Mouse (Mus musculus) heart, postnatal 10 days (tissue): ENCODE results near the gene Nup153. TPM values are rescaled to one million over a fixed set of nuclear protein-coding genes. Genes with fewer than 3 reads are reported as not detected.

Experiments
- DNase-seq, 2 experiments: peaks; one replicate each; pipeline ENCODE4 v3.0.0; 2021
- intact Hi-C: fragments of 180-260 bp; cut with DNase I; formaldehyde crosslinking; loops from one replicate; pipeline ENCODE4 v1.15.1; 2025
- total RNA-seq, 2 experiments: library from RNA; stranded (reverse); gene quantifications; 2 replicates each; pipeline ENCODE4 v1.2.3; 2021

Gene Nup153
- 10 to 100 TPM; 39.2 to 45.0 TPM for total RNA-seq

DNA sequence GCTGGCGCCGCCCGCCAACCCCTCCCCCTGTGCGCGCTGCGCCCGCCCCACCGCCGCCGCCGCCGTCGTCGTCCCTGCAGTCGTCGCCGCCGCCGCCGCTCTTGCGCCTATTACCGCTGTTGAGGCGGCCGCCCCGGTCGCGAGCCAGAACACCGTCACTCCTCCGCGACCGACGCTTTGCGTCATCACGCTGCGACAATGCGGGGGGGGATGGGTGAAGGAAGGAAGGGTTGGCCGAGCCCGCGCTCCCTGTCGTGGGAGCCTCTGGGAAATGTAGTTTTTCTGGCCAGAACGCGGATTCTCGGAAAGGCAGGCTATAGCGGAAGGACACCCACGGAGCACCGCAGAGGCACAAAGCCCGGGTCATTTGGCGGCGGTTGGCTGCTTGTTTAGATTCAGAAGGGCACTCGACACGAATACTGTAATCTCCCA lies at the start of gene Nup153:
Nup153 (minus strand) TSS at position 104 of the 432 bp plus-strand sequence.
- intact Hi-C loops, result no loop called here
- peak; percentile 100 for DNase-seq

GRCm38 (mm10) chr13:46777461-46777860 lies 49.7 kb upstream of the Nup153 start:
- intact Hi-C loops, result no loop called here
- no peak for DNase-seq

DNA sequence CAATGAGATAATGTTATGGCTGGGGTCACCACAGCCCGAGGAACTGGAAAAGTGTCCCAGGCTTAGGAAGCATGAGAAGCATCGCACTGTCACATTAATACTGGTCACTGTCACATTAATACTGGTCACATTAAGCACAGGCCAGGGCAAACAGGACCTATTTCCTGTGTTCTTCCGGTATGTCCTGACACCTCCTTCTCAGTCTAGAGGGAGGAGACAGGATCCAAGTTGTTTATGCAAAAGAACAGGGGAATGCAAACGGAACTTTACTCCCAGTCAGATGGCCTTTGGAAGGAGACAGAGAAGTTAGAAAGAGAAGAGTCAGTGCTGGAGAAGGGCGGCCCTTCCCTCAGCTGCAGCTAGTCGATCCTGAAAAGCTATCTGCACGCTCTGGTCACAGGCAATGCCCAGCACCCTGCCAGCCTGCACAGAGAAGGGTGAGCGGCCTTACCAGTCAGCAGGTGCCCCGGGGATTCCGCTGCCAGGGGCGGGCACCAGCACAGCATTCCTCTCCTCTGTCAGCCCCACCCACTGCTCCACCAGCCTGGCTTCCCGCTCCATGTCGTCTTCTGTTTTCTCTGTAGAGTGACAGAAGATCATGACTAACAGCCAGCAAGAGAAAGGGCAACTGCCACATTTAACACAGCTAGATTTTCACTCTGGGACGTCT lies 49.0 kb upstream of the Nup153 start:
- intact Hi-C loops, result no loop called here
- DNase-seq, result peak; percentile 39 to 40

DNA sequence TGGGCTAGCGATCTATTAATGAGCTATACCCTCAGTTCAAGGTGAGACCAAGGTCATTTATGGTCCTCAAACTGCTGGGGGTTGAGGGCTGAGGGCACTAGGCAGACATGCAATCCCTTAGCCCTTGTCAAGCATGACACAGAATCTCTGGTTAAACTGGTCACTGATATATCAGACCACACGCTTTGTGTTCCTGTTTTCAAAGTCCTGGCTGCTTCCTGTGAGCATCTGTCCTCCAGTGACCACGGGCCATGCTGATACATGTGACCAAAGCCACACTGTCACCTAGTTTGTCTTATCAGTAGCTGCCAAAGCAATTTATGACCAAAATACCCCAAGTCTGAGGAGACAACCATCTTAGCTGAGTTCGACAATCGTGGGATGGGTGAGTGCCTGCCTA lies 47.3 kb upstream of the Nup153 start:
- intact Hi-C loops, result no loop called here
- DNase-seq, result no peak

DNA sequence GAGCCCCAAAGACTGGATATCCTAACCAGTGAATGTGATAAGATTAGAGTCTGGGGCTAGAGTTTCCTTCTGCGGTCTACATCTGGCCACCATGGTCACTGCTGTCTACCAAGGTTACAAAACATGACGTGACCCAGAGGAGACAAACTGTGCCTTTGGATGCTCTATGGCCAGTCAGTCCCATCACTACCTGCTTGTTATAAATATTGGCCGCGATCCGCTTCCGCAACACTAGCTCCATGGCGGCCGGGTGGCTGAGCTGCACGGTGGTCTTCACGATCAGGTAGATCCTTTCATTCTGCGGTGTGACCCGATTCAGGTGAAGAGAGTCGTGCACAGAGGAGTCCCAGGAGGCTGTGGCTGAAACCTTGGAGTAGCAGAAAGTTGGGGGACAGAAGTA lies 44.8 kb upstream of the Nup153 start:
- no peak for DNase-seq
- intact Hi-C loops, result no loop called here

GRCm38 (mm10) chr13:46765361-46765760 lies 37.6 kb upstream of the Nup153 start:
- DNase-seq, result no peak
- intact Hi-C loops, result no loop called here

- intact Hi-C loops, result no loop called here
- DNase-seq, result no peak
Observed at GRCm38 (mm10) chr13:46763210-46763609, 35.5 kb upstream of the Nup153 start.

- DNase-seq, result no peak
- intact Hi-C loops, result no loop called here
Observed at GRCm38 (mm10) chr13:46760921-46761320, 33.2 kb upstream of the Nup153 start.

- no peak for DNase-seq
Observed at GRCm38 (mm10) chr13:46759281-46759809, 31.6 kb upstream of the Nup153 start.

GRCm38 (mm10) chr13:46758627-46759026 lies 30.9 kb upstream of the Nup153 start:
- no peak for DNase-seq
- intact Hi-C loops, result no loop called here

More at GRCm38 (mm10) chr13:46759281-46759809, 31.6 kb upstream of the Nup153 start:
- intact Hi-C loops, result no loop called here

GRCm38 (mm10) chr13:46757946-46758345 lies 30.2 kb upstream of the Nup153 start:
- intact Hi-C loops, result no loop called here
- no peak for DNase-seq

GRCm38 (mm10) chr13:46753294-46753693 lies 25.6 kb upstream of the Nup153 start:
- intact Hi-C loops, result no loop called here
- DNase-seq, result no peak

GRCm38 (mm10) chr13:46752566-46753229 lies 25.0 kb upstream of the Nup153 start:
- no peak for DNase-seq
- intact Hi-C loops, result no loop called here

GRCm38 (mm10) chr13:46748138-46748873 lies 20.6 kb upstream of the Nup153 start:
- intact Hi-C loops, result no loop called here
- DNase-seq, result no peak

- intact Hi-C loops, result no loop called here
- DNase-seq, result no peak
Observed at GRCm38 (mm10) chr13:46743821-46744220, 16.1 kb upstream of the Nup153 start.

GRCm38 (mm10) chr13:46742367-46742766 lies 14.6 kb upstream of the Nup153 start:
- DNase-seq, result no peak
- intact Hi-C loops, result no loop called here

- intact Hi-C loops, result no loop called here
Observed at GRCm38 (mm10) chr13:46739426-46739825, 11.7 kb upstream of the Nup153 start.

DNA sequence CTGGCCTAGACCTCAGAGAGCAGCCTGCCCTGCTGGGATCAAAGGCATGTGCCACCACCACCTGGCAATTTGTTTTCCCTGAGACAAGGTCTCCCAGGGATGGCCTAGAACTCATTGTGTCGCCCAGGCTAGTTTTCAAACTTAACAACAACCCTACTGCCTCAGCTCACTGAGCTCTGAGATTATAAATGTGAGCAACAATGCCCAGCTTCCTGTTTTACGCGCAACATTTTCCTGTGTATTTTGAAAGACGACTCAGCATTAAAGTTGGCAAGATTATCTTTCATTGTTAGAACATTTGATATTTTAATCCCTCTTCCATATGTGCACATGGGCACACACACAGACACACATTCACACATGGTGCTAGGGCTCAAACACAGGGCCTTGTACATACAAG lies 9.7 kb upstream of the Nup153 start:
- intact Hi-C loops, result no loop called here
- DNase-seq, result no peak

More at GRCm38 (mm10) chr13:46739426-46739825, 11.7 kb upstream of the Nup153 start:
- no peak for DNase-seq

DNA sequence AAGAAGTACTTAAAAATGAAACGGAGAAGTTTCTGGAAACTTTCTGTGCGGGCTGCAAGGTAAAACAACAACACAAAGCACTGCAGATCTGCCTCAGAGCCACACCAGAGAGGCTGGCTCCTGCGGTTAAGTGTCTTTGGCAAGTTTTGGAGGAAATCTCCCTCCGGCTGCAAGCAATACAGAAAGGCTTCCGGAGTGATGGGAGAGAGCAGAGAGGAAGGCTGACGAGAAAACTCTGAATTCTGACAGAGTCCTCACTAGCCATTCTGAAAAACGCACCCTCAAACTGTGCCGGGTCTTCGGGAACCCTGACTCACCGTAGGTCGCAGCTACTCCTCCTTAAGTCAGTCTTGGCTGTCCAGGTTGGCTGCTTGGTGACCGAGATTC lies 8.7 kb upstream of the Nup153 start:
- DNase-seq, result peak; percentile 40 to 47
- intact Hi-C loops, result no loop called here

DNA sequence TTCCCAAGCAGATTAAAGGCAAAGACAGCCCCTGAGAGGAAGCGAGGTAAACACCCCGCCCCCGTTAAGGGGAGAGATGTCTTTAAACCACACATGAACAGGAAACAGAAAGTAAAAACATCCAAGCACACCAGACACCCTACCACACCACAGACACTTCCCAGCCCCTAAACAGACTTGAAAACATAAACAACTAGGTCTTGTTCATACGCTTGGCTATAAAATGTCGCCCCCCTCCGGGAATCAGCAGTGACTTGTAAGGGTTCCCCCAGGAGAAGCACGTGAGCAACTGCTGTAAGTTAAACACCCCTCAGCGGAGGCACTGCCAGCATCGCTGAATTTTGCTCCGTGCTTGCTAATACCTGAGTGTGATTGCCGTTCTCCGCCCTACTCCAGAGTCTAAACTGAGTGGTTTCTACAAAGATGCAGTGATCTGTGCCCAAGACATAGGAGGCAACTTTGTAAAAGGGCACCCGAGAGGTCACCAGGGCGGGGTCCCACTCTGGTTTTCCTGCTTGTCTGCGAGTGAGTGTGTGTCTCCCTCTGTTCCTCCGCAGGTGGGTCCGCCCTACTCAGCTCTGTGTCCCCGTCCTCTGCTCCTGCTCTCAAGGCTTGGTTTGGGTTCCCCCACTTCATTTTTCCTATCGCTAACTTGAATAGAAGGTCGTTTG lies 8.2 kb upstream of the Nup153 start:
- DNase-seq, result peak; percentile 69 to 71
- intact Hi-C loops, result no loop called here
